Mouse (Mus musculus): ENCODE results near the gene Kdr. TPM values are rescaled to one million over a fixed set of nuclear protein-coding genes. Genes with fewer than 3 reads are reported as not detected.

Kdr gene
- 24.5 and 28.1 TPM in 2 replicates for polyA plus RNA-seq (2014; fragmentation: Nextera tagmentation; extraction: Ambion mirVana)

- Histone ChIP-seq H3K9me3 (ENCODE audit: control insufficient read depth, low read length) (no peaks in the 10 kb centered on the region), H3K4me2 (peak within 1 kb of the TSS; percentile 99), H3K4me1 (ENCODE audit: control insufficient read depth, insufficient read depth, low read length) (peaks cover 8% of the 10 kb centered on the region; the same call in 1 of the 2 replicates), H3K27me3 (ENCODE audit: control insufficient read depth, insufficient read depth, low read length) (peaks cover 48% of the 10 kb centered on the region), H3K4me3 (ENCODE audit: low read depth, low read length) (peak within 1 kb of the TSS; percentile 63), H3K27ac (ENCODE audit: low read depth, low read length) (no peak within 1 kb of the TSS), H3K36me3 (ENCODE audit: control insufficient read depth, insufficient read depth, low read length) (no peaks in the 10 kb centered on the region), H3K9ac (ENCODE audit: low read length) (peak within 1 kb of the TSS; percentile 60)
- peak; percentile 89 for ATAC-seq (ENCODE audit: low FRiP score)
- WGBS = under 1% methylated on average over 37 of the region's 37 CpGs
- DNase-seq (ENCODE audit: low spot score, missing footprints) = peak; percentile 98
These were observed at the start of gene Kdr for GRCm38 (mm10) chr5:75978374-75979100. TSS of gene Kdr (minus strand) at chr5:75978458.

- Histone ChIP-seq H3K9me3 (ENCODE audit: control insufficient read depth, low read length) (no peaks in the 10 kb centered on the region), H3K36me3 (ENCODE audit: control insufficient read depth, insufficient read depth, low read length) (no peaks in the 10 kb centered on the region), H3K9ac (ENCODE audit: low read length) (no peak overlapping the region), H3K27ac (ENCODE audit: low read depth, low read length) (no peak overlapping the region), H3K27me3 (ENCODE audit: control insufficient read depth, insufficient read depth, low read length) (no peaks in the 10 kb centered on the region), H3K4me3 (ENCODE audit: low read depth, low read length) (no peak overlapping the region), H3K4me1 (ENCODE audit: control insufficient read depth, insufficient read depth, low read length) (peaks cover 4% of the 10 kb centered on the region; the same call in 1 of the 2 replicates), H3K4me2 (no peak overlapping the region)
- WGBS = 60% methylated on average over 6 of the region's 6 CpGs
- DNase-seq (ENCODE audit: low spot score, missing footprints) = no peak
- no peak for ATAC-seq (ENCODE audit: low FRiP score)
These were observed 48.5 kb upstream of the Kdr start for GRCm38 (mm10) chr5:76026805-76027204.

GRCm38 (mm10) chr5:76025996-76026665 is 47.9 kb upstream of the Kdr start:
- Histone ChIP-seq H3K36me3 (ENCODE audit: control insufficient read depth, insufficient read depth, low read length) (no peaks in the 10 kb centered on the region), H3K4me1 (ENCODE audit: control insufficient read depth, insufficient read depth, low read length) (peaks cover 4% of the 10 kb centered on the region; the same call in 1 of the 2 replicates), H3K27me3 (ENCODE audit: control insufficient read depth, insufficient read depth, low read length) (no peaks in the 10 kb centered on the region), H3K4me3 (ENCODE audit: low read depth, low read length) (no peak overlapping the region), H3K4me2 (no peak overlapping the region), H3K27ac (ENCODE audit: low read depth, low read length) (no peak overlapping the region), H3K9ac (ENCODE audit: low read length) (no peak overlapping the region), H3K9me3 (ENCODE audit: control insufficient read depth, low read length) (no peaks in the 10 kb centered on the region)
- DNase-seq (ENCODE audit: low spot score, missing footprints) = peak; percentile 82
- ATAC-seq (ENCODE audit: low FRiP score) = no peak
- 53% methylated on average over 4 of the region's 4 CpGs for whole genome bisulfite sequencing

GRCm38 (mm10) chr5:76023011-76023773 is 44.9 kb upstream of the Kdr start:
- H3K4me1 ChIP-seq (ENCODE audit: control insufficient read depth, insufficient read depth, low read length) = no peaks in the 10 kb centered on the region
- H3K36me3 ChIP-seq (ENCODE audit: control insufficient read depth, insufficient read depth, low read length) = no peaks in the 10 kb centered on the region
- no peak overlapping the region for H3K4me2 ChIP-seq
- no peaks in the 10 kb centered on the region for H3K9me3 ChIP-seq (ENCODE audit: control insufficient read depth, low read length)
- H3K27me3 ChIP-seq (ENCODE audit: control insufficient read depth, insufficient read depth, low read length) = no peaks in the 10 kb centered on the region
- H3K9ac ChIP-seq (ENCODE audit: low read length) = no peak overlapping the region
- peak; percentile 57 for DNase-seq (ENCODE audit: low spot score, missing footprints)
- ATAC-seq (ENCODE audit: low FRiP score) = no peak
- no peak overlapping the region for H3K4me3 ChIP-seq (ENCODE audit: low read depth, low read length)
- no peak overlapping the region for H3K27ac ChIP-seq (ENCODE audit: low read depth, low read length)
- WGBS = 77% methylated on average over 14 of the region's 14 CpGs

GRCm38 (mm10) chr5:76022436-76022835 is 44.2 kb upstream of the Kdr start:
- WGBS = 86% methylated on average over 6 of the region's 6 CpGs
- DNase-seq (ENCODE audit: low spot score, missing footprints) (peak; percentile 6), ATAC-seq (ENCODE audit: low FRiP score) (no peak)

GRCm38 (mm10) chr5:76018321-76018720 is 40.1 kb upstream of the Kdr start:
- no peaks in the 10 kb centered on the region for H3K27me3 ChIP-seq (ENCODE audit: control insufficient read depth, insufficient read depth, low read length)
- no peak overlapping the region for H3K4me3 ChIP-seq (ENCODE audit: low read depth, low read length)
- DNase-seq (ENCODE audit: low spot score, missing footprints) (peak; percentile 53), ATAC-seq (ENCODE audit: low FRiP score) (no peak)
- H3K9me3 ChIP-seq (ENCODE audit: control insufficient read depth, low read length) = no peaks in the 10 kb centered on the region
- H3K27ac ChIP-seq (ENCODE audit: low read depth, low read length) = no peak overlapping the region
- WGBS = 83% methylated on average over 5 of the region's 5 CpGs
- H3K36me3 ChIP-seq (ENCODE audit: control insufficient read depth, insufficient read depth, low read length) = no peaks in the 10 kb centered on the region
- H3K4me2 ChIP-seq = no peak overlapping the region
- H3K4me1 ChIP-seq (ENCODE audit: control insufficient read depth, insufficient read depth, low read length) = no peaks in the 10 kb centered on the region
- no peak overlapping the region for H3K9ac ChIP-seq (ENCODE audit: low read length)

More at GRCm38 (mm10) chr5:76022436-76022835, 44.2 kb upstream of the Kdr start:
- H3K4me2 ChIP-seq = no peak overlapping the region
- H3K4me3 ChIP-seq (ENCODE audit: low read depth, low read length) = no peak overlapping the region
- H3K4me1 ChIP-seq (ENCODE audit: control insufficient read depth, insufficient read depth, low read length) = no peaks in the 10 kb centered on the region
- H3K9me3 ChIP-seq (ENCODE audit: control insufficient read depth, low read length) = no peaks in the 10 kb centered on the region
- H3K36me3 ChIP-seq (ENCODE audit: control insufficient read depth, insufficient read depth, low read length) = no peaks in the 10 kb centered on the region
- no peaks in the 10 kb centered on the region for H3K27me3 ChIP-seq (ENCODE audit: control insufficient read depth, insufficient read depth, low read length)
- H3K9ac ChIP-seq (ENCODE audit: low read length) = no peak overlapping the region
- H3K27ac ChIP-seq (ENCODE audit: low read depth, low read length) = no peak overlapping the region

GRCm38 (mm10) chr5:76016086-76016485 is 37.8 kb upstream of the Kdr start:
- Histone ChIP-seq H3K27ac (ENCODE audit: low read depth, low read length) (no peak overlapping the region), H3K9me3 (ENCODE audit: control insufficient read depth, low read length) (no peaks in the 10 kb centered on the region), H3K4me3 (ENCODE audit: low read depth, low read length) (no peak overlapping the region), H3K4me2 (no peak overlapping the region), H3K27me3 (ENCODE audit: control insufficient read depth, insufficient read depth, low read length) (no peaks in the 10 kb centered on the region), H3K9ac (ENCODE audit: low read length) (no peak overlapping the region), H3K36me3 (ENCODE audit: control insufficient read depth, insufficient read depth, low read length) (no peaks in the 10 kb centered on the region), H3K4me1 (ENCODE audit: control insufficient read depth, insufficient read depth, low read length) (no peaks in the 10 kb centered on the region)
- ATAC-seq (ENCODE audit: low FRiP score) = no peak
- DNase-seq (ENCODE audit: low spot score, missing footprints) = no peak
- 67% methylated on average over 8 of the region's 8 CpGs for WGBS

GRCm38 (mm10) chr5:76013881-76014431 is 35.7 kb upstream of the Kdr start:
- Histone ChIP-seq H3K4me3 (ENCODE audit: low read depth, low read length) (no peak overlapping the region), H3K9ac (ENCODE audit: low read length) (no peak overlapping the region), H3K27ac (ENCODE audit: low read depth, low read length) (no peak overlapping the region), H3K27me3 (ENCODE audit: control insufficient read depth, insufficient read depth, low read length) (no peaks in the 10 kb centered on the region), H3K9me3 (ENCODE audit: control insufficient read depth, low read length) (no peaks in the 10 kb centered on the region), H3K36me3 (ENCODE audit: control insufficient read depth, insufficient read depth, low read length) (no peaks in the 10 kb centered on the region), H3K4me1 (ENCODE audit: control insufficient read depth, insufficient read depth, low read length) (no peaks in the 10 kb centered on the region), H3K4me2 (no peak overlapping the region)
- DNase-seq (ENCODE audit: low spot score, missing footprints) (peak; percentile 82), ATAC-seq (ENCODE audit: low FRiP score) (no peak)
- 75% methylated on average over 7 of the region's 7 CpGs for WGBS
